Mouse (Mus musculus): ENCODE measurements at regions not wholly inside any gene's neighbourhood (a gene's known extent, or its start where the extent isn't known, plus 50 kb on each side); places are given as distances from the start of the nearest gene placed in this dataset.

DNA sequence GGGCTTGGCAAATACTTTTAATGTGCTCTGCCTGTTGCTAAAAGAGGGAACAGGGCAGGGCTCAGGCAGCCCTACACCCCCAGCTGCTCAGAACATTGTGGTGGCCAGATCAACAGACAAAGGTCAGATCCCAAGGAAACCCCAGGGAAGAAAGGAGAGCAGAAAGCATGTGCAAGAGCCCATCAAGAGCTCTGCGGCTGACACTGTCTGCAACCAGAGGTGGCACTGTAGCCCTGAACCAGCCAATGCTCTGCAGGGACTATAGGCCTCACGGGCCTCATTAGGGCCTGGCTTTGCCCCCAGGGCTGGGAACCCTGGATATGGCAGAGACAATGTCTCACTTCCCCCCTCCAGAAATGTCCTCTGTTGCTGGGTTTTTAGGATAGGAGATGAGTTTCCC is 93.8 kb downstream of the 1810010D01Rik start:
- H3K4me1 ChIP-seq (ENCODE audit: control insufficient read depth, insufficient read depth, low read length) = peaks cover 27% of the 10 kb centered on the region
- DNase-seq = no peak
- 77% methylated on average over 2 of the region's 2 CpGs for WGBS
- no peak overlapping the region for H3K4me3 ChIP-seq (replicated peaks; ENCODE audit: extremely low read depth, low read depth, low read length)
- TF ChIP-seq POLR2A (IDR thresholded peaks at IDR 0.05; ENCODE audit: borderline replicate concordance, extremely low read depth, low read depth, low read length) (no peak), CTCF (IDR thresholded peaks at IDR 0.05; ENCODE audit: insufficient read depth, low read length) (0 out of 2 replicates have a peak, but pooled peaks have one; percentile 12)

DNA sequence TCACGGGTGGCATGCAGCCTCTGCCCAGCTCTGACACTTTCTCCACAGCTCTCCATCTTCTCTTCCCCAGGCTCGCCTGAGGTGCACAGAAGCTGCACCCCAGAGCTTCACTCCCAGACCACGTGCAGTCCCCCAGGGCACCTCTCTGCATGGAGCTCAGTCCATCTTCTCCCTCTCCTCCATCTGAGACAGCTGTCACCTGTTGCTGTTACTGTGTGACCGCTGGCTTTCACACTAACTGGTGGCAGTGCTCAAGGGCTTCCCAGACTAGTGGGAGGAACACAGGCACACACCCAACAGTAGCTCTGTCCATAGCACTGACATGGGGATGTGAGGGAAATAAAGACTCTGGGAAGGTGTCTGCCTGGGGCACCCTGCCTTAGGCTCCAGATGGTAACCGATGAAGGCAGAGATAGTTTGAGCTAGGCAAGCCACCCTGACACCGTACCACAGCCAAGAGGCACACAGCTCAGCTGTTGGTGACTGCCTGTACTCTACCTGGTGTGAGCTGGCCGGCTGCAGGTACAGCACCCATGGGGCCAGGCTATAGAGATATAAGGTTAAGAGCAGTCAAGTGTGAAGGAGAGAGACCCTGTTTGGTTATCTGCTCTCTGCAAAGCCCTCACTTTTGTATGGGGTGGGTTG is 94.9 kb downstream of the 1810010D01Rik start:
- H3K4me1 ChIP-seq (ENCODE audit: control insufficient read depth, insufficient read depth, low read length) = peaks cover 27% of the 10 kb centered on the region
- 81% methylated on average over 7 of the region's 7 CpGs for WGBS
- no peak overlapping the region for H3K4me3 ChIP-seq (replicated peaks; ENCODE audit: extremely low read depth, low read depth, low read length)
- no peak for DNase-seq
- TF ChIP-seq POLR2A (IDR thresholded peaks at IDR 0.05; ENCODE audit: borderline replicate concordance, extremely low read depth, low read depth, low read length) (no peak), CTCF (IDR thresholded peaks at IDR 0.05; ENCODE audit: insufficient read depth, low read length) (no peak)

- DNase-seq = no peak
- TF ChIP-seq CTCF (IDR thresholded peaks at IDR 0.05; ENCODE audit: insufficient read depth, low read length) (no peak), POLR2A (IDR thresholded peaks at IDR 0.05; ENCODE audit: borderline replicate concordance, extremely low read depth, low read depth, low read length) (no peak)
- peaks cover 27% of the 10 kb centered on the region for H3K4me1 ChIP-seq (ENCODE audit: control insufficient read depth, insufficient read depth, low read length)
- H3K4me3 ChIP-seq (replicated peaks; ENCODE audit: extremely low read depth, low read depth, low read length) = no peak overlapping the region
Observed at GRCm38 (mm10) chr7:145112146-145112830, 95.6 kb downstream of the 1810010D01Rik start.

- 3% methylated on average over 20 of the region's 20 CpGs for WGBS
- H3K4me1 ChIP-seq (ENCODE audit: control insufficient read depth, insufficient read depth, low read length) = peaks cover 27% of the 10 kb centered on the region
- peak overlapping the region; percentile 52 for H3K4me3 ChIP-seq (replicated peaks; ENCODE audit: extremely low read depth, low read depth, low read length)
- DNase-seq = peak; percentile 75
- TF ChIP-seq POLR2A (IDR thresholded peaks at IDR 0.05; ENCODE audit: borderline replicate concordance, extremely low read depth, low read depth, low read length) (no peak), CTCF (IDR thresholded peaks at IDR 0.05; ENCODE audit: insufficient read depth, low read length) (no peak)
Observed at GRCm38 (mm10) chr7:145111252-145112131, 96.4 kb downstream of the 1810010D01Rik start.

DNA sequence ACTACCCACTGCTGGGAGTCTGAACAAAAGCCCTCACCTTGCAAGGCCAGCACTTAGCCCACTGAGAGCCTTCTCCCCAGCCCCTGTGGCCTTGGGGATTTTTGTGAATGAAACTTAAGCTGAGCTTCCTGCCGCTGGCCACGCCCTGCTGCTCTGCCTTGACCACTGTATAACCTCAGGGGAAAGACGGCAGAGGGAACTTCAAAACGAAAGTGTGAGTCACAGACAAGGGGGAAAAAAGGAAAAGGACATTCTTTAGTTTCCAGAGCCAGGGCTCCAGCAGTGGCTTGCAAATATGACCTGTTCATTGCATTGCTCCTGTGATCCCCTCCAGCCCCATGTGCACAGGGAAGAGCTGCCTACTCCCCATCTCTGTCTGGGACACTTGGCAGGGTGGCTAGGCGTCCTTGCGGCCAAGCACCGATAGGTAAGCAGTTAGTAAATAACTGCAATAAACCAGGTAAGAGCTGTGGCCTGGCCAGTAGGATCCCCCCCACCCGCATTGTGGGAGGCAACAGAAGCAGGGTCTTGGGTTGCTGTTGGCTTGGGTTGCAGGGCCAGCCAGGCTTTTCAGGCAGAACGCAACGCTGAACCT is 97.2 kb downstream of the 1810010D01Rik start:
- peak; percentile 45 for DNase-seq
- 9% methylated on average over 10 of the region's 10 CpGs for WGBS
- TF ChIP-seq CTCF (IDR thresholded peaks at IDR 0.05; ENCODE audit: insufficient read depth, low read length) (no peak), POLR2A (IDR thresholded peaks at IDR 0.05; ENCODE audit: borderline replicate concordance, extremely low read depth, low read depth, low read length) (no peak)
- peaks cover 27% of the 10 kb centered on the region for H3K4me1 ChIP-seq (ENCODE audit: control insufficient read depth, insufficient read depth, low read length)
- H3K4me3 ChIP-seq (replicated peaks; ENCODE audit: extremely low read depth, low read depth, low read length) = no peak overlapping the region

- TF ChIP-seq CTCF (IDR thresholded peaks at IDR 0.05; ENCODE audit: insufficient read depth, low read length) = no peak
- no peak for TF ChIP-seq POLR2A (IDR thresholded peaks at IDR 0.05; ENCODE audit: borderline replicate concordance, extremely low read depth, low read depth, low read length)
- peaks cover 27% of the 10 kb centered on the region for H3K4me1 ChIP-seq (ENCODE audit: control insufficient read depth, insufficient read depth, low read length)
- 91% methylated on average over 3 of the region's 3 CpGs for WGBS
- no peak overlapping the region for H3K4me3 ChIP-seq (replicated peaks; ENCODE audit: extremely low read depth, low read depth, low read length)
- DNase-seq = no peak
Observed at GRCm38 (mm10) chr7:145110028-145110427, 97.9 kb downstream of the 1810010D01Rik start.

DNA sequence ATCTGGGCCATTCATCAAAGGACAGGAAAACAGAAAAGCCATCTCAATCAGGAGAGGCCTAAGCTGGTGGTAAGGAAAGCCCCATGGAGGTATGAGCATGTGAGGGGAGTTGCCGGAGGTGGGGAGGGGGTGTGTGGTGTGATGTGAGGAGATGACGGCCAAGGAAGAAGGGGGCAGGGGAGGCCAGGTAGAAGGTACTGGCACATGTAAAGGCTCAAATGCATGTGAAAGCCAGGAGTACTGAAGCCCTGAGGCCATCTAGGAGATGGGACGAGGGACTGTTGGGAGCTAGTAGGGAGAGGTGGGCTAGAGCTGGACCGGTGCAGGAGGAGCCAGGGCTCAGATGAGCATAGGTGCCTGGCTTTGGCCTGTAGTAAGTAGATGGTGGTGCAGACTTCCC is 98.4 kb downstream of the 1810010D01Rik start:
- 95% methylated on average over 4 of the region's 4 CpGs for WGBS
- TF ChIP-seq CTCF (IDR thresholded peaks at IDR 0.05; ENCODE audit: insufficient read depth, low read length) (no peak), POLR2A (IDR thresholded peaks at IDR 0.05; ENCODE audit: borderline replicate concordance, extremely low read depth, low read depth, low read length) (no peak)

DNA sequence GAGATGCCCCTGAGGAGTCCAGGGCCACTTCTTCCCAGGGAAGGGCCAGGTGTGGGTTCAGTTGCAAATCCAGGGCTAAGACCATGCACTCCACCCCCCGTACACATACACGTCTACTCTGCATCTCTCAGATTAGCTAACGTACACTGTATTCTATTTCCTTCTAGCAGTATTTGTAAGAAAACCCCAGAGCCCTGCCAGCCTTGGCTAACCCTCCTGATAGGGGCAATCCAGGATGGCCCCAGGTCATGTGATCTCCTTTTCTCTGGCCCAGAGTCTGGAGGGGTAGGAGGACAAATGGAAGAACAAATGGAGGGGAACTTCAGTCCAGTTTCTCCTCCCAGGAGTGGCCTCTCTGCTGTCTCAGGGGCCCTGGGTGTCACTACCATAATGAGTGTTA is 98.9 kb downstream of the 1810010D01Rik start:
- TF ChIP-seq CTCF (IDR thresholded peaks at IDR 0.05; ENCODE audit: insufficient read depth, low read length) = no peak
- no peak for TF ChIP-seq POLR2A (IDR thresholded peaks at IDR 0.05; ENCODE audit: borderline replicate concordance, extremely low read depth, low read depth, low read length)
- 94% methylated on average over 3 of the region's 3 CpGs for whole genome bisulfite sequencing

More for the DNA sequence above, 98.4 kb downstream of the 1810010D01Rik start:
- no peak for DNase-seq
- H3K4me1 ChIP-seq (ENCODE audit: control insufficient read depth, insufficient read depth, low read length) = peaks cover 27% of the 10 kb centered on the region
- no peak overlapping the region for H3K4me3 ChIP-seq (replicated peaks; ENCODE audit: extremely low read depth, low read depth, low read length)

DNA sequence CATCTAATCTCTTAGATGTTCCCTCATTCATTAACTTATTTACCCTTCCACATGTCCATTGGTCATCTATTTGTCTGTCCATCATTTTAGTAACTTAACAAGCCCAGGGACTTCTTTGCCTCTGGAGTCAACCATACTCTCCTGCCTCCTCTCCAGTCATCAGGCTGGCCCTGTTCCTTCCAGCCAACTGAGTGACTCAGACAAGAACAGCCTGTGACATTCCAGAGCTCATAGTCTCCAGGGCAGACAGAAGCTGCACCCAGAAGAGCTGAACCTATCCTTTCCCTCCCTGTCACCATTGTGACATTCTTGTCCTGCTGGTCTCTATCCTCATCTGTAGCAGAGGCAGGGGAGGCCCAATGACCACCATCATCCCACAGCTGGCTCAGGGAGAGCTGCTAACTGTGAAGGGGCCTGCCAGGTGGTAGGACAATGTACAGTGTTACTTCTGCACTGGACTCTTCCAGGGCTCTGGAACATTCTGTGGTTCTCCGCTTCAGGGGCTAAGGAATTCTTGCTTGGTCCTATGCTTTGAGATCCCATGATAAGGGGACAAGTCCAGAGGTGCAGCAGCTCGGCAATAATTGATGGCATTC is 100.2 kb downstream of the 1810010D01Rik start:
- WGBS = 73% methylated on average over 2 of the region's 2 CpGs
- TF ChIP-seq CTCF (IDR thresholded peaks at IDR 0.05; ENCODE audit: insufficient read depth, low read length) = no peak
- TF ChIP-seq POLR2A (IDR thresholded peaks at IDR 0.05; ENCODE audit: borderline replicate concordance, extremely low read depth, low read depth, low read length) = no peak
- H3K4me3 ChIP-seq (replicated peaks; ENCODE audit: extremely low read depth, low read depth, low read length) = no peak overlapping the region
- H3K4me1 ChIP-seq (ENCODE audit: control insufficient read depth, insufficient read depth, low read length) = peaks cover 22% of the 10 kb centered on the region
- DNase-seq = no peak

More for the DNA sequence above, 98.9 kb downstream of the 1810010D01Rik start:
- Histone ChIP-seq H3K4me3 (replicated peaks; ENCODE audit: extremely low read depth, low read depth, low read length) (no peak overlapping the region), H3K4me1 (ENCODE audit: control insufficient read depth, insufficient read depth, low read length) (peaks cover 27% of the 10 kb centered on the region)
- DNase-seq = no peak
